Comparison of ENCODE assay signal across 10 mouse cellular contexts in the genomic region with DNA sequence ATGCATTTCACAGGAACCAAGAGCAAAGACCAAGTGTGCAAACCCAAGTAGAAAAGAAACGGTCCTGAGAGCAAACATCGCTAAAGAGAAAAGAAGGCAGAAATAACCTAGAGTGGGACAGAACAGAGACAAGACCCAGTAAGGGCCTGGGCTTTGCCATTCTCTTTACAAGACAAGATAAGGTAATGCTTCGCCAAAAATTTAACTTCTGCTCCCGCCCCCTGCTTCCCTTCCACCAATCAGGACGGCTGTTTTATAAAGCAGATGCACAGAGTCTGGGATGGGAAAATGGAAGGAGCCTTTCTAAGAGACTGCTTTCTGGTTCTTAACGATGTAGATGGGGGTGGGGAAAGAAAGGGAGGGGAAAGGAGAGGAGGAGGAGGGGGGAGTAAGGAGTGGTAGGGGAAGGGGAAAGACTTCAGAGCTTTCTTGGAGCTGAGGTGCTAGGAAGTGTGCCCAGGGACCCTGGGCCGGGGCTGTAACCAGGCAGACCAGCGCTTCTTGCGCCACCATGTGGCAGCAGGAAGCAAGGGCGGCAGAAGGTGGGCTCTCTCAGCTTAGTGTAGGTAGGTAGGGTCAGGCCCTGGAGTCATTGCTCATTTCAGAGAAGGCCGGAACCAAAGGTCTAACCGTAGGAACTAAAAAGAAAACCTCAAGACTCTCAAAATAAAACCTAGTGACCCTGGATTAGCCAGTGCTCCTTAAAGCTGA.
A peak's percentile ranks its signal among the peaks of the same experiment; 100 is the strongest.
DNase-seq lines count a peak whose midpoint lies in the region; ATAC-seq and TF ChIP-seq lines count a peak whose summit lies in the region.
"Had no signal": no experiment of that assay in that cellular context is flagged by ENCODE, and none has a peak within 500 bp of the region (broad histone marks: within the 10 kb centered on the region; RNA-seq: fewer than 3 reads in every experiment).

No protein-coding gene starts in this region.

- no peaks in the 10 kb centered on the region for H3K36me3 ChIP-seq in hindbrain, embryonic 11.5 days (ENCODE audit: control insufficient read depth, insufficient read depth, low read length)
- H3K36me3 ChIP-seq in hindbrain, embryonic 16.5 days (ENCODE audit: control insufficient read depth, insufficient read depth, low read length) = no peaks in the 10 kb centered on the region
- H3K36me3 ChIP-seq in CH12.LX (replicated peaks in 1 of 2; ENCODE audit: control insufficient read depth in 1 of 2, insufficient read depth in 1 of 2, low read length in 1 of 2) = no peaks in the 10 kb centered on the region
- H3K36me3 ChIP-seq in liver, postnatal 0 days (replicated peaks; ENCODE audit: insufficient read depth, low read length) = no peaks in the 10 kb centered on the region
- H3K36me3 ChIP-seq: embryonic facial prominence, embryonic 15.5 days; neural tube, embryonic 13.5 days had no signal

- TF ChIP-seq RAD21 in CH12.LX (IDR thresholded peaks at IDR 0.05; ENCODE audit: low read depth, low read length) = peak; percentile 48

- TF ChIP-seq EP300 in CH12.LX (IDR thresholded peaks at IDR 0.05; ENCODE audit: low read length) = no peak
- no peak for TF ChIP-seq EP300 in liver, postnatal 0 days (IDR thresholded peaks at IDR 0.05; ENCODE audit: low read depth)

- H3K4me3 ChIP-seq in hindbrain, embryonic 11.5 days (ENCODE audit: low read depth, low read length) = no peak overlapping the region
- no peak overlapping the region for H3K4me3 ChIP-seq in hindbrain, embryonic 16.5 days (ENCODE audit: low read length)
- no peak overlapping the region for H3K4me3 ChIP-seq in CH12.LX (replicated peaks in 1 of 3; ENCODE audit: low read depth in 2 of 3, low read length in 2 of 3, poor library complexity in 1 of 3)
- no peak overlapping the region; the same call in 1 of the 2 replicates for H3K4me3 ChIP-seq in liver, postnatal 0 days (ENCODE audit: low read depth, low read length)
- H3K4me3 ChIP-seq: embryonic facial prominence, embryonic 15.5 days; neural tube, embryonic 13.5 days had no signal

- TF ChIP-seq POLR2A in CH12.LX (IDR thresholded peaks at IDR 0.05; ENCODE audit: low read depth, low read length) = no peak
- no peak for TF ChIP-seq POLR2A in brain, embryonic 14.5 days (IDR thresholded peaks at IDR 0.05; ENCODE audit: borderline replicate concordance, extremely low read depth, insufficient read depth, insufficient read length, poor library complexity, severe bottlenecking)

- H3K79me2 ChIP-seq in CH12.LX (replicated peaks; ENCODE audit: control insufficient read depth, extremely low read depth, insufficient read depth, poor library complexity, severe bottlenecking) = no peaks in the 10 kb centered on the region

- H3K9ac ChIP-seq in hindbrain, embryonic 11.5 days (ENCODE audit: low read depth, low read length) = no peak overlapping the region
- no peak overlapping the region for H3K9ac ChIP-seq in hindbrain, embryonic 16.5 days (ENCODE audit: low read depth, low read length)
- H3K9ac ChIP-seq in CH12.LX (ENCODE audit: insufficient read depth, low read depth) = no peak overlapping the region
- H3K9ac ChIP-seq in liver, postnatal 0 days (replicated peaks) = no peak overlapping the region
- H3K9ac ChIP-seq: embryonic facial prominence, embryonic 15.5 days; neural tube, embryonic 13.5 days had no signal

- H3K27ac ChIP-seq in hindbrain, embryonic 11.5 days (ENCODE audit: low read depth, low read length) = no peak overlapping the region
- no peak overlapping the region for H3K27ac ChIP-seq in hindbrain, embryonic 16.5 days (ENCODE audit: low read depth, low read length)
- H3K27ac ChIP-seq in CH12.LX (ENCODE audit: insufficient read depth, low read depth) = no peak overlapping the region
- no peak overlapping the region for H3K27ac ChIP-seq in liver, postnatal 0 days (ENCODE audit: low read depth)
- H3K27ac ChIP-seq: embryonic facial prominence, embryonic 15.5 days; neural tube, embryonic 13.5 days had no signal

- no peak overlapping the region for H3K4me2 ChIP-seq in hindbrain, embryonic 11.5 days (replicated peaks; ENCODE audit: low read depth, low read length)
- no peak overlapping the region for H3K4me2 ChIP-seq in hindbrain, embryonic 16.5 days (ENCODE audit: low read length)
- no peak overlapping the region; the same call in 1 of the 2 replicates for H3K4me2 ChIP-seq in CH12.LX (ENCODE audit: insufficient read depth, low read depth, poor library complexity, severe bottlenecking)
- peak overlapping the region; percentile 15; the same call in 1 of the 2 replicates for H3K4me2 ChIP-seq in liver, postnatal 0 days (ENCODE audit: low read depth, low read length)
- H3K4me2 ChIP-seq: embryonic facial prominence, embryonic 15.5 days; neural tube, embryonic 13.5 days had no signal

- DNase-seq in hindbrain, embryonic 11.5 days (ENCODE audit: low spot score) = peak; percentile 27
- peak; percentile 28 for DNase-seq in CH12.LX (ENCODE audit: extremely low read depth)
- no peak for DNase-seq in brain, embryonic 14.5 days (ENCODE audit: low read depth)
- DNase-seq in liver, postnatal 0 days = peak; percentile 48
- DNase-seq in layer of hippocampus, postnatal 10 days (ENCODE audit: low spot score in 2 of 2) = no peak
- DNase-seq in adrenal gland, postnatal 25 days = no peak

- TF ChIP-seq CTCF in CH12.LX (conservative IDR thresholded peaks at IDR 0.05 in 1 of 2, IDR thresholded peaks at IDR 0.05 in 1 of 2; ENCODE audit: low read depth in 2 of 2, low read length in 2 of 2) = peak; percentile 15 to 72; a peak in 3 of 4 replicates
- TF ChIP-seq CTCF in brain, embryonic 14.5 days (IDR thresholded peaks at IDR 0.05; ENCODE audit: borderline replicate concordance, extremely low read depth, insufficient read depth, insufficient read length) = peak; percentile 51
- TF ChIP-seq CTCF in liver, postnatal 0 days (IDR thresholded peaks at IDR 0.05; ENCODE audit: low read depth) = peak; percentile 70

- no peaks in the 10 kb centered on the region for H3K4me1 ChIP-seq in hindbrain, embryonic 11.5 days (replicated peaks; ENCODE audit: control insufficient read depth, insufficient read depth, low read length)
- H3K4me1 ChIP-seq in hindbrain, embryonic 16.5 days (ENCODE audit: control insufficient read depth, insufficient read depth, low read depth, low read length) = peaks cover 15% of the 10 kb centered on the region
- peaks cover 2 to 7% of the 10 kb centered on the region in 2 experiments; a peak in 3 of 4 replicates for H3K4me1 ChIP-seq in CH12.LX (ENCODE audit: control insufficient read depth in 1 of 2, insufficient read depth in 2 of 2)
- H3K4me1 ChIP-seq in liver, postnatal 0 days (ENCODE audit: insufficient read depth) = no peaks in the 10 kb centered on the region; the same call in 1 of the 2 replicates
- H3K4me1 ChIP-seq: embryonic facial prominence, embryonic 15.5 days had no signal

- ATAC-seq in hindbrain, embryonic 11.5 days (ENCODE audit: low FRiP score) = no peak
- no peak for ATAC-seq in hindbrain, embryonic 16.5 days
- ATAC-seq in liver, postnatal 0 days = peak; percentile 55; the same call in 1 of the 2 replicates
- ATAC-seq in activated CD4-positive, CD25-positive, alpha-beta regulatory T cell, adult 4 months = no peak

- WGBS in hindbrain, embryonic 11.5 days = 45% methylated on average over 12 of the region's 12 CpGs
- WGBS in hindbrain, embryonic 16.5 days = 45% methylated on average over 12 of the region's 12 CpGs
- WGBS in liver, postnatal 0 days (ENCODE audit: insufficient replicate concordance) = 52% methylated on average over 12 of the region's 12 CpGs

- dilution Hi-C loops in CH12.LX (cut with MboI; ENCODE audit: extremely low pct_ligation_motif_present, extremely low pct_unique_long_range_greater_than_20kb, low sequenced_read_pairs) = no loop called here

- no peaks in the 10 kb centered on the region for H3K9me3 ChIP-seq in hindbrain, embryonic 11.5 days (ENCODE audit: control insufficient read depth, low read length)
- no peaks in the 10 kb centered on the region for H3K9me3 ChIP-seq in hindbrain, embryonic 16.5 days (ENCODE audit: control insufficient read depth, low read length)
- H3K9me3 ChIP-seq in CH12.LX (replicated peaks; ENCODE audit: low read length) = no peaks in the 10 kb centered on the region
- no peaks in the 10 kb centered on the region for H3K9me3 ChIP-seq in liver, postnatal 0 days (ENCODE audit: low read length)
- H3K9me3 ChIP-seq: embryonic facial prominence, embryonic 15.5 days; neural tube, embryonic 13.5 days had no signal

- in situ Hi-C loops in CH12.LX (cut with MboI; ENCODE audit: low pct_ligation_motif_present, low pct_unique_long_range_greater_than_20kb, low sequenced_read_pairs) = no loop called here

- H3K27me3 ChIP-seq in hindbrain, embryonic 11.5 days (ENCODE audit: control insufficient read depth, insufficient read depth, low read length) = no peaks in the 10 kb centered on the region
- no peaks in the 10 kb centered on the region for H3K27me3 ChIP-seq in hindbrain, embryonic 16.5 days (replicated peaks; ENCODE audit: control insufficient read depth, insufficient read depth, low read length)
- peaks cover 23% of the 10 kb centered on the region for H3K27me3 ChIP-seq in CH12.LX (replicated peaks)
- no peaks in the 10 kb centered on the region for H3K27me3 ChIP-seq in liver, postnatal 0 days (ENCODE audit: insufficient read depth, low read length)
- H3K27me3 ChIP-seq: embryonic facial prominence, embryonic 15.5 days; neural tube, embryonic 13.5 days had no signal

TF ChIP-seq in CH12.LX, 34 proteins besides CTCF, POLR2A, EP300 and RAD21:
- TF ChIP-seq MXI1 (IDR thresholded peaks at IDR 0.05; ENCODE audit: low read depth, low read length) (no peak), ZMIZ1 (IDR thresholded peaks at IDR 0.05; ENCODE audit: low read depth, low read length) (no peak), TBP (conservative IDR thresholded peaks at IDR 0.05; ENCODE audit: low read depth, low read length) (no peak), HCFC1 (IDR thresholded peaks at IDR 0.05; ENCODE audit: low read depth, low read length) (no peak), CHD2 (IDR thresholded peaks at IDR 0.05; ENCODE audit: low read length) (no peak), NRF1 (IDR thresholded peaks at IDR 0.05; ENCODE audit: low read depth, low read length) (no peak), E2F4 (IDR thresholded peaks at IDR 0.05; ENCODE audit: insufficient replicate concordance, low read depth, low read length) (no peak), SMC3 (IDR thresholded peaks at IDR 0.05; ENCODE audit: low read depth, low read length) (peak; percentile 72)

Comparison
In these comparisons a context has a peak if more than half of its experiments do, and no peak if none do; other contexts are left out.
1. DNase-seq: peak in hindbrain, embryonic 11.5 days (single experiment), CH12.LX (single experiment) and liver, postnatal 0 days (single experiment); none in brain, embryonic 14.5 days (single experiment), layer of hippocampus, postnatal 10 days (0 of 2) and adrenal gland, postnatal 25 days (single experiment).
2. Peak in every context shown above with its lines, with median percentiles within 50 percentile points of each other: CTCF ChIP-seq.